Mouse (Mus musculus) olfactory bulb, adult 2 months (tissue): ENCODE measurements around the gene Rbfox2.

ENCODE experiments used
- CTCF ChIP-seq: fragments of 200-500 bp; IDR thresholded peaks from 2 replicates; pipeline ENCODE4 v1.5.1; 2012; ENCODE audit warnings: low read depth, mild to moderate bottlenecking, low read length, moderate library complexity; ENCODE audit not compliant: insufficient read depth
- POLR2A ChIP-seq: fragments of 200-500 bp; IDR thresholded peaks from 2 replicates; pipeline ENCODE4 v1.6.1; 2012; ENCODE audit warnings: mild to moderate bottlenecking, low read depth, low read length, moderate library complexity; ENCODE audit not compliant: insufficient read depth

GRCm38 (mm10) chr15:77076523-77076922 lies 230.3 kb downstream of the Rbfox2 start:
- TF ChIP-seq CTCF (no peak), POLR2A (no peak)
